10 mouse cellular contexts compared by ENCODE assay signal in the genomic region with DNA sequence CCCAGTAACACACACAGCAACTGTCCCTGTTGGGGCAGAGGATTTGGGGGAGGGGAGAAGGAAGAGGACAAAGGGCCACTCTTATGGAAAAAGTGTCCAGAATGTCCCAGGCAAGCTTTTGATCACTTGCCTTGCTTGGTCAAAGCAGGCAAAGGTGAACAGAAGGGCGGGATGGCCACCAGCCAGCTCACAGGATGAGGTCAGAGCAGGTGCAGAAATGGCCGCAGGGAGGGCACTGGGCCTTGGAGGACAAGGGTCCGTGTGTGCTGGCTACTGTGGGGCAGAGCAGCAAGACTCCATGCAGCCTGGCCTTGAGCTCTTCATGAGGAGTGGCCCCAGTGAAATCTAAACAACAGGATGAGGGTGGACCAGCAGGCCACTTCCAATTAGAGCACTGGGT.
DNase-seq lines count a peak whose midpoint lies in the region.
"Had no signal": no experiment of that assay in that cellular context is flagged by ENCODE, and none has a peak within 500 bp of the region (broad histone marks: within the 10 kb centered on the region; RNA-seq: fewer than 3 reads in every experiment).

No protein-coding gene starts in this region.

- peak; percentile 25 to 50 for DNase-seq in kidney, postnatal 25 days
- no peak for DNase-seq in kidney, postnatal 14 days
- DNase-seq in brain, adult 2 months (ENCODE audit: low read depth, low spot score) = peak; percentile 94
- peak; percentile 89 for DNase-seq in cerebellum, adult 11 months
- DNase-seq in cerebellum, postnatal 10 days = peak; percentile 86 to 88
- no peak for DNase-seq in thymus, postnatal 14 days
- DNase-seq in gastrocnemius, adult 18-20 months (ENCODE audit: low spot score) = no peak
- DNase-seq: right cerebral cortex, postnatal 14 days; spleen, adult 18-20 months; thymus, postnatal 4 days had no signal

Comparison
In these comparisons a context has a peak if more than half of its experiments do, and no peak if none do; other contexts are left out.
1. DNase-seq: peak in kidney, postnatal 25 days (2 of 2), brain, adult 2 months (single experiment), cerebellum, adult 11 months (single experiment) and cerebellum, postnatal 10 days (2 of 2); none in kidney, postnatal 14 days (single experiment), thymus, postnatal 14 days (single experiment) and gastrocnemius, adult 18-20 months (single experiment).